Mouse (Mus musculus) hindbrain, postnatal 0 days (tissue): ENCODE measurements around the gene Fkbp15. TPM values are rescaled to one million over a fixed set of nuclear protein-coding genes. Genes with fewer than 3 reads are reported as not detected.

Experiments
- ATAC-seq: fragments of 200-750 bp; cut with Nextera tagmentation; 2 replicates; pipeline ENCODE4 v1.8.0; 2017; ENCODE audit warnings: mild to moderate bottlenecking, moderate TSS enrichment, moderate library complexity
- DNase-seq: peaks from one replicate; pipeline ENCODE4 v3.0.0-alpha.2; 2015; ENCODE audit warnings: low spot score
- H3K27ac ChIP-seq: fragments of 300-500 bp; sonication (generic); 2 replicates; pipeline ENCODE4 v1.5.1; 2014; ENCODE audit warnings: mild to moderate bottlenecking
- H3K27me3 ChIP-seq: fragments of 300-500 bp; sonication (generic); 2 replicates; pipeline ENCODE4 v1.6.1; 2014; ENCODE audit warnings: low read length, mixed read lengths; ENCODE audit not compliant: insufficient read depth
- H3K36me3 ChIP-seq: fragments of 300-500 bp; sonication (generic); 2 replicates; pipeline ENCODE4 v1.6.1; 2014; ENCODE audit warnings: low read length, mixed read lengths; ENCODE audit not compliant: insufficient read depth
- H3K4me1 ChIP-seq: fragments of 300-500 bp; sonication (generic); 2 replicates; pipeline ENCODE4 v1.6.1; 2014; ENCODE audit warnings: antibody characterized with exemption, low read length, mixed read lengths; ENCODE audit not compliant: insufficient read depth
- H3K4me2 ChIP-seq: fragments of 300-500 bp; sonication (generic); 2 replicates; pipeline ENCODE4 v1.6.1; 2014; ENCODE audit warnings: low read depth, mild to moderate bottlenecking, low read length, moderate library complexity, mixed read lengths
- H3K4me3 ChIP-seq: fragments of 300-500 bp; sonication (generic); 2 replicates; pipeline ENCODE4 v1.5.1; 2014; ENCODE audit warnings: low read length
- H3K9ac ChIP-seq: fragments of 300-500 bp; sonication (generic); replicated peaks from 2 replicates; pipeline ENCODE4 v1.6.1; 2014; ENCODE audit warnings: mild to moderate bottlenecking, low read length, moderate library complexity, mixed read lengths
- H3K9me3 ChIP-seq: fragments of 300-500 bp; sonication (generic); 2 replicates; pipeline ENCODE4 v1.6.1; 2016; ENCODE audit warnings: low read length, mixed read lengths
- CTCF ChIP-seq: IDR thresholded peaks from 2 replicates; pipeline ENCODE4 v1.5.1; 2016; ENCODE audit warnings: antibody characterized with exemption, control low read depth, low read depth
- WGBS: fragments of 180-500 bp; shearing (Covaris S2); extraction: QIAGEN DNeasy Blood & Tissue Kit; methylation state at CpG from one replicate; pipeline ENCODE4 v1.1.7; 2014; 5-methylcytosine and 5-hydroxymethylcytosine counted together
- polyA plus RNA-seq: library from polyadenylated mRNA; unstranded; fragments of >200 nt; fragmentation: Nextera tagmentation; extraction: Ambion mirVana; gene quantifications from 2 replicates; pipeline ENCODE4 v1.2.1, GENCODE M21; 2015
- total RNA-seq: library from RNA; depleted of rRNA; stranded (reverse); fragments of >200 nt; gene quantifications from 2 replicates; pipeline ENCODE4 v1.2.3, GENCODE M21; 2014

Gene Fkbp15
- total and polyA plus RNA-seq, 2 experiments from 2014 or later, result 22.6 to 38.3 TPM

DNA sequence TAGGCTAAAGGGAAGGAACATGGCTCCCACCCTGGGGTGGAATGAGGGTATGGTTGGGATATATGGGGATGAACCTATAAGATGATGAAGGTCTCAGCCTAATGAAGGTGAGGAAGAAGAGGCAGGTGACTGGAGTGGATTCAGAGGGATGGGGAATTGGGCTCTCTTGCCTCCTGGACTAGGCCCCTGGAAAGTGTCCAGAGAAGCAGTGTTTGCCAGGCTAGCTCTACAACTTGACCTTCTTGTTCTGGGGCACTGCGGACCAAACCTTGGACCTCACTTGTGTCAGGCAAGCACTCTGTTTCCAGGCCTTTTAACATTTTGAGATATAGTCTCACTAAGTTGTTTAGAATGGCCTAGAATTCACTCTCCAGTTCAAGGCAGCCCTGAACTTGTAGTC is 65.6 kb downstream of the Fkbp15 start:
- TF ChIP-seq CTCF, result no peak
- 100% methylated on average over 1 of the region's 1 CpGs for WGBS
- DNase-seq, result no peak

DNA sequence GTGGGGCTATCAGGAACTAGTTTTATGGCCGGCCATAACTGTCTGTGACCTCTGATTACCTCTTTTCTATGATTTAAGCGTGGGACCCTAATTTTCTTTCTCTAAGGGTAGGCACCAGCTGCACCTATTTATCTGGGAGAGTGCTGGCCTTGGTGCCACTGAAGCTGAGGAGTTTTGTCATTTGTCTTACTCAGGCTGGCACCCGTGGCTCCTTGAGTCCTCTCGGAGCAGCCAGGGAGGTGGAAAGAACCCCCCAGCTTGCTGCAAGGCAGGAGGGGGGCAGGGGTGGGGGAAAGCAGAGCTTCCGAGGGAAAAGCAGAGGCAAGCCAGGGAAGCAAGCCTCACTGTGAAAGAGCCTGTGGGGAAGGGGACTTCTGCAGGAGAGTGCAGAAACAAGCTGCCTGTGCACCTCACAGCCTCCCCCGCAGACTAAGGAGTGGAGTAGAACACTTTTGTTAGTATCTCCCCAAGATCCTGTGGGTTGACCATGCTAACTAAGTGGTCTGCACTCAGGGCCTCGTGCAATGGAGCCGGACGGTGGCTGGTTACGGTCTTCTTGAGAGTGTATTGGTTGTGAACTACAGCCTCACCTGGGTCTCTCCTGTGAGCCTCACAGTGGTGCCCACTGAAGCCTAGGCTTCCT is 67.0 kb downstream of the Fkbp15 start:
- Histone ChIP-seq H3K9me3 (no peaks in the 10 kb centered on the region), H3K4me2 (no peak overlapping the region), H3K27ac (no peak overlapping the region), H3K36me3 (peaks cover 31% of the 10 kb centered on the region), H3K27me3 (no peaks in the 10 kb centered on the region), H3K4me3 (no peak overlapping the region), H3K4me1 (peaks cover 2% of the 10 kb centered on the region; the same call in 1 of the 2 replicates), H3K9ac (no peak overlapping the region)
- no peak for DNase-seq
- TF ChIP-seq CTCF, result no peak
- 57% methylated on average over 10 of the region's 10 CpGs for WGBS
- ATAC-seq, result no peak

More for the DNA sequence above, 65.6 kb downstream of the Fkbp15 start:
- no peak overlapping the region for H3K4me2 ChIP-seq
- no peaks in the 10 kb centered on the region for H3K27me3 ChIP-seq
- no peak for ATAC-seq
- H3K4me1 ChIP-seq, result no peaks in the 10 kb centered on the region
- H3K4me3 ChIP-seq, result no peak overlapping the region
- peaks cover 45% of the 10 kb centered on the region for H3K36me3 ChIP-seq
- H3K9me3 ChIP-seq, result no peaks in the 10 kb centered on the region
- H3K27ac ChIP-seq, result no peak overlapping the region
- no peak overlapping the region for H3K9ac ChIP-seq

DNA sequence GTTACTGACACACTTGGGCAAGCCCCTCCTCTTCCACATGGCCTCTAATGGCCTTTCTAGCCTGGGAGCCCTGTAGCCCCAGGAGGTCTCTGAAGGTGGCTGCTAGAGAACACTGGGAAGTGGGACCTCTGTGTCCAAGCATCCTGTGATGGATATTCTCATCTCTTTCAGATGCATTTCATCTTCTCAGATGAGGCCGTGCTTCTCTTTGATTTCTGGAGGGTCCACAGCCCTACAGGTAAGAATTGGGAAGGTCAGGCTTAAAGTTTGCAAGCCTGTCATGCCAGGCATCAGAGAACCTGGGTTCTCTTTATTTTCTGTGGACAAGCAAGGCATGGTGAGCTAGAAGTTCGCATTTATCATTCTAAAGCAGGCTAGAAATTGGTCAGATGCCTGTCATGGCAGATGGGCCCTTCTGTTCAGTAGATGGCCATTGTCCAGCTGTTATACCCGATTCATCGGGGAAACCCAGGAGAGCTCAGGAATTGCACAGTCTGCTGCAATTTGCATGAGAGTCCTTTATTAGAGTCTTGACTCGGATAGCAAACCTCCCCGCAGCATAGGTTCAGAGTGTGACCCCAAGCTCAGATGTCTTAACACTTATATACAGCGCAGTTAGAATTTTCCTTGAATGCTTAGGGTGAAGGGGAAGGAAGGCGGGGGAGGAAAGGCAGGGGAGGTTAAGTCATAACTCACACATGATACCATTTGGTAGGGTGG is 67.7 kb downstream of the Fkbp15 start:
- DNase-seq, result peak; percentile 44

DNA sequence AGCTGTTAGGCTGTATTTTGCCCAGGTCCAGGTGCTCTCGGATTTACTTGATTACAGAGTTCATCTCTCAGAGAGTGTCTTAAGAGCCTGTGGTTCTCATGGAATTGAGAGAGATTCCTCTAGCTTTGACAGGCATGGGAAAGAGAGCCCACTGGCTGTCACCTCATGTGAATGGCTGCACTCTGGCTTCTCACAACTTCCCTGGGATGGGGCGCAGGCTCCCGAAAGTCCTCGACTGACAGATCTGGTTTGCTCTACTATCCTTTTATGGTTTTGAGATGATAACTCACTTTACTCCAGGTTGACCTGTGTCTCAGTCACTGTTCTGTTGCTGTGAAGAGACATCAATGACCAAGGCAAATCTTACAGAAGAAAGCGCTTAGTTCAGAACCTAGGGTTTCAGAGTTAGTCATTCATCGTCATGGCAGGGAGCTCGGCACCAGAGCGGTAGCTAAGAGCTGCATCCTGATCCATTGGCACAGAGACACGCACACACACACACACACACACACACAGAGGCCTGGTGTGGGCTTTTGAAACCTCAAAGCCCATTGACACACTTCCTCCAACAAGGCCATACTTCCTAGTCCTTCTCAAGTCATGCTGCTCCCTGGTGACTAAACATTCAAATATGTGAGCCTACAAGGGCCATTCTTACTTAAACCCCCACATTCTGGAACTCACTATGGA is 69.4 kb downstream of the Fkbp15 start:
- no peaks in the 10 kb centered on the region for H3K9me3 ChIP-seq
- no peak overlapping the region for H3K4me2 ChIP-seq
- no peaks in the 10 kb centered on the region for H3K27me3 ChIP-seq
- no peak overlapping the region for H3K4me3 ChIP-seq
- peaks cover 19% of the 10 kb centered on the region for H3K36me3 ChIP-seq
- TF ChIP-seq CTCF, result no peak
- 87% methylated on average over 9 of the region's 9 CpGs for WGBS
- no peak for DNase-seq
- H3K27ac ChIP-seq, result no peak overlapping the region
- ATAC-seq, result no peak
- H3K4me1 ChIP-seq, result peaks cover 15% of the 10 kb centered on the region
- H3K9ac ChIP-seq, result no peak overlapping the region

More for the DNA sequence above, 67.7 kb downstream of the Fkbp15 start:
- TF ChIP-seq CTCF, result no peak
- H3K36me3 ChIP-seq, result peaks cover 27% of the 10 kb centered on the region
- no peak overlapping the region for H3K4me3 ChIP-seq
- H3K27me3 ChIP-seq, result no peaks in the 10 kb centered on the region
- peaks cover 9% of the 10 kb centered on the region for H3K4me1 ChIP-seq
- H3K27ac ChIP-seq, result no peak overlapping the region
- no peak overlapping the region for H3K4me2 ChIP-seq
- H3K9ac ChIP-seq, result no peak overlapping the region
- H3K9me3 ChIP-seq, result no peaks in the 10 kb centered on the region
- 29% methylated on average over 8 of the region's 8 CpGs for WGBS
- peak; percentile 41; the same call in 1 of the 2 replicates for ATAC-seq

DNA sequence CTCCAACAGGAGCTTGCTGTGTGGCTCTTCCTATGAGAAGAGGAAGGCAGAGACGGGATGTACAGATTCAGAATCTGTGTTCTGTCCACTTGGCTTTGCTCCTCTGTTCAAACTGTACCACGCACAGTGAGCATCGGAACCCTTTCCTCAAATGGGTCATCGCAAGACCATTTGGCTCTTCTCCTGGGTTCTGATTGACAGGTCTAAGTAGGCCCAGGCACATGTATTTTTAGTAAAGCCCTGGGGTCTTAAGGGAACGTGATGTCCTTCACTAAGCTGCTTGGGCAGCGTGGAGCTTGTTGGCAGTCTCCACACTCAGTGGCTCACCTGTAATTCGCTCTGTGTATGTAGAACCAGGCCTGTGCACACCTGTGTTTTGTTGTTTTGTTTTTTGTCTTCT is 71.1 kb downstream of the Fkbp15 start:
- Histone ChIP-seq H3K27ac (no peak overlapping the region), H3K9me3 (no peaks in the 10 kb centered on the region), H3K4me1 (peaks cover 15% of the 10 kb centered on the region), H3K36me3 (peaks cover 10% of the 10 kb centered on the region; the same call in 1 of the 2 replicates), H3K4me2 (no peak overlapping the region), H3K9ac (no peak overlapping the region), H3K27me3 (no peaks in the 10 kb centered on the region), H3K4me3 (no peak overlapping the region)
- no peak for TF ChIP-seq CTCF
- ATAC-seq, result no peak
- DNase-seq, result no peak
- WGBS, result 73% methylated on average over 7 of the region's 7 CpGs

DNA sequence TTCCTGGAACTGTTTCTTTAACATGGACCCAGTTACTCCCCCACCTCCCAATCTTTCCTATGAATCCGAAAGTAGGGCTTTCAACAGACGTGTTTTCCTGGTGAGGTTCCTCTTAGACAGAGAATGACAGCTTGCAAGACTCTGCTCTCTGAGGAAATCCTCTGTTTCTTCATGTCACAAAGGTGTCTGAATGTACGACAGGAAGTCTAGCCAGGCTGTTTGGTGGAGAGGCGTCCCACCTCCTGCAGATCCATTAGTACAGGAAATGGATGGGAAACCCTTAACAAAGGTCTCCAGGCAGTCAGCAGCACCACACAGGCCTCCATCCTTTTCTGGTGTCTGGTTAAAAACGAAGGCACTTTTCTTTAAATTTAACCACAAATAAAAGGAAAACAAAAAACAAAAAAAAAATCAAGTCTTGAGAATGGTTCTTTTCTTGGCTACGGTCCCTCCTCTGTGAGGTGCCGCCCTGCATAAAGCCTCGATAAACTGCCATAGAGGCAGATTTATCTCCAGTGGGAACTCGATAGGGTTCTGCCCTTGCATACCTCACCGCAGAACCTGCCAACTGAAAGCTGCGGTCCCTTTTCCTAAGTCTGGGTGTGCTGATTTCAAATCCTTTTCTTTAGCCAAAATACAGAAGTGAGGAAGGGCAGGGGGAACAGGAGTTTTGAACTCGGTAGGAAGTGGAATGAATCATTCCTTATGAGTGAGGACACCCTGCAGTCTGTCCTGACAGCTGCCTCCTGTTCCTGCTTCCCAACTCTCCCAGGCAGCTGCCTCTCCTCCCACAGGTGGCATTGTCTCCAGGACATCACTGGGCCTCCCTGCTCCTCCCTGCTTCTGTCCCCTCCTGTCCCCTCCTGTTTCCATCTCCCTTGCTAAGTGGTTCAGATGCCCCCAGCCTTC is 73.1 kb downstream of the Fkbp15 start:
- WGBS, result 4% methylated on average over 12 of the region's 12 CpGs

More for the DNA sequence above, 73.1 kb downstream of the Fkbp15 start:
- no peaks in the 10 kb centered on the region for H3K9me3 ChIP-seq
- H3K9ac ChIP-seq, result peak overlapping the region; percentile 63
- H3K4me2 ChIP-seq, result peak overlapping the region; percentile 80
- H3K27me3 ChIP-seq, result no peaks in the 10 kb centered on the region
- H3K36me3 ChIP-seq, result peaks cover 6% of the 10 kb centered on the region; the same call in 1 of the 2 replicates
- no peak for TF ChIP-seq CTCF
- peak overlapping the region; percentile 78 for H3K27ac ChIP-seq
- DNase-seq (peak; percentile 27), ATAC-seq (no peak)
- peaks cover 15% of the 10 kb centered on the region for H3K4me1 ChIP-seq
- peak overlapping the region; percentile 80 for H3K4me3 ChIP-seq
